Mouse (Mus musculus): Measurements from ENCODE around the gene Coa6.

- no peak for TF ChIP-seq CTCF (conservative IDR thresholded peaks at IDR 0.05 in 1 of 2, IDR thresholded peaks at IDR 0.05 in 1 of 2; ENCODE audit: low read depth in 2 of 2, low read length in 2 of 2)
- no peak for TF ChIP-seq POLR2A (IDR thresholded peaks at IDR 0.05; ENCODE audit: low read depth, low read length)
- no peak for TF ChIP-seq MEF2A (IDR thresholded peaks at IDR 0.05; ENCODE audit: borderline replicate concordance, low read depth, low read length)
- TF ChIP-seq JUND (conservative IDR thresholded peaks at IDR 0.05; ENCODE audit: low read depth, low read length) = no peak
- no peak for TF ChIP-seq ZNF384 (IDR thresholded peaks at IDR 0.05; ENCODE audit: low read depth, low read length)
These were observed 41.8 kb downstream of the Coa6 start for GRCm38 (mm10) chr8:126464071-126464470.

All from CH12.LX (cell line).